Comparison of ENCODE assay signal across 23 mouse cellular contexts in genomic region chr17:26003864-26004263, GRCm38 (mm10). TPM values are rescaled to one million over a fixed set of nuclear protein-coding genes. Genes with fewer than 3 reads are reported as not detected.
A peak's percentile ranks its signal among the peaks of the same experiment; 100 is the strongest.
DNase-seq lines count a peak whose midpoint lies in the region; ATAC-seq and TF ChIP-seq lines count a peak whose summit lies in the region.
"Had no signal": no experiment of that assay in that cellular context is flagged by ENCODE, and none has a peak within 500 bp of the region (broad histone marks: within the 10 kb centered on the region; RNA-seq: fewer than 3 reads in every experiment).

No protein-coding gene starts in this region.

- peaks cover 0 to 27% of the 10 kb centered on the region in 2 experiments; a peak in 2 of 4 replicates for H3K36me3 ChIP-seq in MEL (ENCODE audit: control insufficient read depth in 1 of 2, insufficient read depth in 2 of 2, low read length in 2 of 2)
- no peaks in the 10 kb centered on the region for H3K36me3 ChIP-seq in intestine, embryonic 16.5 days (ENCODE audit: control insufficient read depth, insufficient read depth, low read length)
- no peaks in the 10 kb centered on the region; the same call in 1 of the 2 replicates for H3K36me3 ChIP-seq in small intestine, adult 2 months (ENCODE audit: control insufficient read depth, insufficient read depth, low read length)

- no peaks in the 10 kb centered on the region for H3K27me3 ChIP-seq in MEL (ENCODE audit: control insufficient read depth in 1 of 2, insufficient read depth in 2 of 2, low read length in 2 of 2)
- H3K27me3 ChIP-seq in intestine, embryonic 16.5 days (replicated peaks; ENCODE audit: control insufficient read depth, insufficient read depth, low read length) = no peaks in the 10 kb centered on the region
- H3K27me3 ChIP-seq in small intestine, adult 2 months (ENCODE audit: control insufficient read depth, insufficient read depth, low read length) = no peaks in the 10 kb centered on the region
- H3K27me3 ChIP-seq: embryonic facial prominence, embryonic 12.5 days; forebrain, embryonic 13.5 days; forebrain, embryonic 15.5 days had no signal

- ATAC-seq in intestine, embryonic 16.5 days = peak; percentile 50
- no peak for ATAC-seq in cerebellum, adult (ENCODE audit: insufficient number of reproducible peaks, low FRiP score, low TSS enrichment)
- ATAC-seq: forebrain, embryonic 13.5 days; forebrain, embryonic 15.5 days; forebrain, postnatal 0 days had no signal

- TF ChIP-seq CTCF in MEL (IDR thresholded peaks at IDR 0.05 in 2 of 3, conservative IDR thresholded peaks at IDR 0.05 in 1 of 3; ENCODE audit: control insufficient read depth in 1 of 3, insufficient read depth in 1 of 3, low read depth in 2 of 3, low read length in 3 of 3, poor library complexity in 1 of 3, severe bottlenecking in 1 of 3) = no peak
- no peak for TF ChIP-seq CTCF in small intestine, adult 2 months (IDR thresholded peaks at IDR 0.05; ENCODE audit: extremely low read depth, insufficient read length, insufficient replicate concordance, low read depth, low read length)

- DNase-seq in 416B (ENCODE audit: low read depth) = peak; percentile 58
- DNase-seq in MEL (ENCODE audit: low read depth, low spot score) = peak; percentile 47
- DNase-seq in heart, postnatal 4 days = no peak
- DNase-seq in thymus, postnatal 4 days = no peak
- DNase-seq: adrenal gland, adult 2 months; adrenal gland, postnatal 10 days; adrenal gland, postnatal 25 days; cerebellum, adult 11-12 months; cerebellum, adult 2 months; cerebellum, adult 9-10 months; cerebellum, postnatal 10 days; cerebellum, postnatal 25 days; forebrain, postnatal 0 days had no signal

- H3K4me2 ChIP-seq in intestine, embryonic 16.5 days (ENCODE audit: low read depth, low read length) = peak overlapping the region; percentile 24; the same call in 1 of the 2 replicates
- H3K4me2 ChIP-seq: embryonic facial prominence, embryonic 12.5 days; forebrain, embryonic 13.5 days; forebrain, embryonic 15.5 days had no signal

- H3K4me3 ChIP-seq in MEL (ENCODE audit: control insufficient read depth in 1 of 2, insufficient read depth in 1 of 2, low read depth in 2 of 2, low read length in 2 of 2) = no peak overlapping the region
- no peak overlapping the region for H3K4me3 ChIP-seq in intestine, embryonic 16.5 days (ENCODE audit: low read length)
- H3K4me3 ChIP-seq in small intestine, adult 2 months (ENCODE audit: low read depth, low read length) = peak overlapping the region; percentile 63
- H3K4me3 ChIP-seq: embryonic facial prominence, embryonic 10.5 days; embryonic facial prominence, embryonic 12.5 days; forebrain, embryonic 13.5 days; forebrain, embryonic 15.5 days had no signal

- TF ChIP-seq POLR2A in MEL (IDR thresholded peaks at IDR 0.05; ENCODE audit: control insufficient read depth in 1 of 2, insufficient read depth in 1 of 2, low read depth in 1 of 2, low read length in 2 of 2, poor library complexity in 1 of 2) = no peak
- TF ChIP-seq POLR2A in small intestine, adult 2 months (IDR thresholded peaks at IDR 0.05; ENCODE audit: low read depth, low read length) = peak; percentile 25; the same call in 1 of the 2 replicates

- no peak for TF ChIP-seq RAD21 in MEL (IDR thresholded peaks at IDR 0.05; ENCODE audit: low read depth, low read length)

- H3K9me3 ChIP-seq in MEL (replicated peaks; ENCODE audit: insufficient read depth, low read length) = no peaks in the 10 kb centered on the region
- H3K9me3 ChIP-seq in intestine, embryonic 16.5 days (ENCODE audit: control insufficient read depth, low read length) = no peaks in the 10 kb centered on the region
- H3K9me3 ChIP-seq: embryonic facial prominence, embryonic 10.5 days; embryonic facial prominence, embryonic 12.5 days; forebrain, embryonic 13.5 days; forebrain, embryonic 15.5 days; G1E had no signal

- H3K79me2 ChIP-seq in MEL (ENCODE audit: control insufficient read depth, insufficient read depth, low read length, poor library complexity) = no peaks in the 10 kb centered on the region

- no peak overlapping the region for H3K9ac ChIP-seq in MEL (ENCODE audit: control insufficient read depth, low read depth, low read length, poor library complexity, severe bottlenecking)
- no peak overlapping the region for H3K9ac ChIP-seq in intestine, embryonic 16.5 days (ENCODE audit: low read depth, low read length)
- H3K9ac ChIP-seq: embryonic facial prominence, embryonic 12.5 days; forebrain, embryonic 13.5 days; forebrain, embryonic 15.5 days; forebrain, postnatal 0 days had no signal

- TF ChIP-seq EP300 in MEL (IDR thresholded peaks at IDR 0.05; ENCODE audit: low read depth in 1 of 2, low read length in 2 of 2) = no peak

- H3K4me1 ChIP-seq in MEL (ENCODE audit: control insufficient read depth in 1 of 2, insufficient read depth in 2 of 2, low read length in 2 of 2) = peaks cover 4 to 32% of the 10 kb centered on the region in 2 experiments
- H3K4me1 ChIP-seq in intestine, embryonic 16.5 days (ENCODE audit: control insufficient read depth, insufficient read depth, low read length) = peaks cover 17% of the 10 kb centered on the region
- peaks cover 22% of the 10 kb centered on the region for H3K4me1 ChIP-seq in small intestine, adult 2 months (ENCODE audit: control insufficient read depth, insufficient read depth, insufficient read length, low read length)
- H3K4me1 ChIP-seq: embryonic facial prominence, embryonic 12.5 days; forebrain, embryonic 13.5 days; forebrain, embryonic 15.5 days had no signal

- peak overlapping the region; percentile 21; the same call in 1 of the 2 replicates for H3K27ac ChIP-seq in MEL (ENCODE audit: control insufficient read depth, low read depth, low read length)
- H3K27ac ChIP-seq in intestine, embryonic 16.5 days (ENCODE audit: low read length) = peak overlapping the region; percentile 52
- peak overlapping the region; percentile 96 for H3K27ac ChIP-seq in small intestine, adult 2 months (ENCODE audit: insufficient read depth, low read depth, low read length)
- H3K27ac ChIP-seq: embryonic facial prominence, embryonic 10.5 days; embryonic facial prominence, embryonic 12.5 days; forebrain, embryonic 13.5 days; forebrain, embryonic 15.5 days had no signal

- WGBS in intestine, embryonic 16.5 days = 76% methylated on average over 2 of the region's 2 CpGs
- WGBS in small intestine, adult 2 months = 35% methylated on average over 2 of the region's 2 CpGs

TF ChIP-seq in MEL, 35 proteins besides CTCF, POLR2A, EP300 and RAD21:
- TF ChIP-seq TBP (IDR thresholded peaks at IDR 0.05; ENCODE audit: low read depth, low read length) = no peak
- no peak for TF ChIP-seq MAFK (IDR thresholded peaks at IDR 0.05; ENCODE audit: borderline replicate concordance, low read depth, low read length)

RNA-seq across cellular contexts. Expression of gene Capn15, which starts 18.3 kb away (rescaled TPM):
- total RNA-seq in MEL (2012; rRNA removed) = 5.6 and 6.2 TPM in 2 replicates
- 10 to 100 TPM in 1 of 2 experiments, not detected in 1; 16.2 TPM for polyA plus RNA-seq in MEL (2012; ENCODE audit: insufficient read depth in 1 of 2, insufficient read length in 2 of 2, low read depth in 1 of 2, low replicate concordance in 2 of 2, missing spikeins in 1 of 2)
- polyA plus RNA-seq in intestine, embryonic 16.5 days (2015; fragmentation: Nextera tagmentation; extraction: Ambion mirVana) = 22.3 and 24.5 TPM in 2 replicates
- 46.8 and 75.2 TPM in 2 replicates for polyA plus RNA-seq in small intestine, adult 2 months (2012; rRNA removed)
- total RNA-seq in heart, postnatal 4 days (2021) = 10 to 100 TPM; 13.0 to 16.7 TPM

RNA-seq across cellular contexts. Expression of gene A930017K11Rik, which starts 51.5 kb away (rescaled TPM):
- total RNA-seq in MEL (2012; rRNA removed) = not detected in 2 replicates
- polyA plus RNA-seq in MEL (2012; ENCODE audit: insufficient read depth in 1 of 2, insufficient read length in 2 of 2, low read depth in 1 of 2, low replicate concordance in 2 of 2, missing spikeins in 1 of 2) = not detected
- 0.21 and 0.22 TPM in 2 replicates for polyA plus RNA-seq in intestine, embryonic 16.5 days (2015; fragmentation: Nextera tagmentation; extraction: Ambion mirVana)
- polyA plus RNA-seq in small intestine, adult 2 months (2012; rRNA removed) = 0.04 TPM in 1 of 2 replicates, not detected in the other
- not detected for total RNA-seq in heart, postnatal 4 days (2021)
- total RNA-seq: adrenal gland, adult 2 months; adrenal gland, postnatal 10 days; adrenal gland, postnatal 25 days; G1E had no signal
- polyA plus RNA-seq: embryonic facial prominence, embryonic 14.5 days; forebrain, embryonic 11.5 days; forebrain, embryonic 13.5 days had no signal

RNA-seq across cellular contexts. Expression of gene Nhlrc4, which starts 59.1 kb away (rescaled TPM):
- total RNA-seq in MEL (2012; rRNA removed) = 0.16 and 0.23 TPM in 2 replicates
- polyA plus RNA-seq in MEL (2012; ENCODE audit: insufficient read depth in 1 of 2, insufficient read length in 2 of 2, low read depth in 1 of 2, low replicate concordance in 2 of 2, missing spikeins in 1 of 2) = under 1 TPM in 1 of 2 experiments, not detected in 1; 0.19 TPM
- polyA plus RNA-seq in intestine, embryonic 16.5 days (2015; fragmentation: Nextera tagmentation; extraction: Ambion mirVana) = 0.73 TPM in 1 of 2 replicates, not detected in the other
- 0.51 TPM in 1 of 2 replicates, not detected in the other for polyA plus RNA-seq in small intestine, adult 2 months (2012; rRNA removed)
- total RNA-seq in heart, postnatal 4 days (2021) = not detected
- total RNA-seq: adrenal gland, adult 2 months; adrenal gland, postnatal 25 days; forebrain, postnatal 0 days had no signal
- polyA plus RNA-seq: adrenal gland, adult 2 months; forebrain, embryonic 13.5 days; forebrain, embryonic 15.5 days had no signal

RNA-seq across cellular contexts. Expression of gene Pigq, which starts 59.1 kb away (rescaled TPM):
- total RNA-seq in MEL (2012; rRNA removed) = 50.7 and 67.8 TPM in 2 replicates
- polyA plus RNA-seq in MEL (2012; ENCODE audit: insufficient read depth in 1 of 2, insufficient read length in 2 of 2, low read depth in 1 of 2, low replicate concordance in 2 of 2, missing spikeins in 1 of 2) = 100 to 1,000 TPM; 193 to 825 TPM
- 57.8 and 59.7 TPM in 2 replicates for polyA plus RNA-seq in intestine, embryonic 16.5 days (2015; fragmentation: Nextera tagmentation; extraction: Ambion mirVana)
- 59.8 and 74.1 TPM in 2 replicates for polyA plus RNA-seq in small intestine, adult 2 months (2012; rRNA removed)
- 10 to 100 TPM; 86.0 to 89.4 TPM for total RNA-seq in heart, postnatal 4 days (2021)

Comparison
In these comparisons a context has a peak if more than half of its experiments do, and no peak if none do; other contexts are left out.
1. DNase-seq: peak in 416B (single experiment) and MEL (single experiment); none in heart, postnatal 4 days (single experiment) and thymus, postnatal 4 days (single experiment).
2. H3K27ac ChIP-seq: peak in every context shown above with its lines; median percentile 96 in small intestine, adult 2 months; 52 in intestine, embryonic 16.5 days; 21 in MEL.